Mouse (Mus musculus) limb, embryonic 10.5 days (tissue): ENCODE measurements around the gene Dnah17. TPM values are rescaled to one million over a fixed set of nuclear protein-coding genes. Genes with fewer than 3 reads are reported as not detected.

Source experiments
- DNase-seq: peaks from one replicate; pipeline ENCODE4 v3.0.0-alpha.2; 2017; ENCODE audit warnings: low spot score
- H3K27ac ChIP-seq: fragments of 300-500 bp; sonication (generic); 2 replicates; pipeline ENCODE4 v1.5.1; 2016; ENCODE audit warnings: mild to moderate bottlenecking
- H3K27me3 ChIP-seq: fragments of 300-500 bp; sonication (generic); 2 replicates; pipeline ENCODE4 v1.6.1; 2016; ENCODE audit warnings: low read depth, mild to moderate bottlenecking; ENCODE audit not compliant: poor library complexity, severe bottlenecking
- H3K36me3 ChIP-seq: fragments of 300-500 bp; sonication (generic); 2 replicates; pipeline ENCODE4 v1.6.1; 2016; ENCODE audit warnings: mild to moderate bottlenecking, moderate library complexity
- H3K4me1 ChIP-seq: fragments of 300-500 bp; sonication (generic); 2 replicates; pipeline ENCODE4 v1.6.1; 2016
- H3K4me3 ChIP-seq: fragments of 300-500 bp; sonication (generic); 2 replicates; pipeline ENCODE4 v1.5.1; 2016; ENCODE audit warnings: mild to moderate bottlenecking, moderate library complexity
- H3K9me3 ChIP-seq: fragments of 300-500 bp; sonication (generic); replicated peaks from 2 replicates; pipeline ENCODE4 v1.6.1; 2016; ENCODE audit warnings: mild to moderate bottlenecking
- WGBS: fragments of 180-500 bp; shearing (Covaris S2); methylation state at CpG from one replicate; pipeline ENCODE4 v1.1.7; 2016; 5-methylcytosine and 5-hydroxymethylcytosine counted together
- polyA plus RNA-seq: library from polyadenylated mRNA; unstranded; fragments of >200 nt; fragmentation: Nextera tagmentation; extraction: Ambion mirVana; gene quantifications from 2 replicates; pipeline ENCODE4 v1.2.1, GENCODE M21; 2016

Gene Dnah17
- polyA plus RNA-seq, 1 experiment from 2014 or later, result 0.23 TPM

DNA sequence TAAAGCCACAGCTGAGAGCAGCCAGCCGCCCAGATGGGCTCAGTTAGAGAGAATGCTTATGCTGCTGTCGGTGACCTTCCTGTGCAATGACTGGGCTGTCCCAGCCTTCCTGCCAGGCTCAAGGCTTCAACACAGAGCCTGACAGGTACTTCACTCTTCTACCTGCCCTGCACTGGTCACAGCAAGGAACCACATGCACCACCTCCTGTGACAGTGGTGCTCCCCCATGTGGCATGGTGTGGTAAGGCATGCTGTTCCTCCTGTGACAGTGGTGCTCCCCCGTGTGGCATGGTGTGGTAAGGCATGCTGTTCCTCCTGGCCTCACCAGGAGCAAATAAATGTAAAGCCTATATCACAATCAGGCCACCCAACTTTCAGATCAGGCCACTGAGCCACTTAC is 27.6 kb downstream of the Dnah17 start:
- H3K4me3 ChIP-seq, result no peak overlapping the region
- peaks cover 7% of the 10 kb centered on the region; the same call in 1 of the 2 replicates for H3K4me1 ChIP-seq
- no peak overlapping the region for H3K27ac ChIP-seq
- no peaks in the 10 kb centered on the region for H3K27me3 ChIP-seq
- 60% methylated on average over 3 of the region's 3 CpGs for WGBS
- peak; percentile 93 for DNase-seq
- no peaks in the 10 kb centered on the region for H3K9me3 ChIP-seq
- H3K36me3 ChIP-seq, result no peaks in the 10 kb centered on the region

DNA sequence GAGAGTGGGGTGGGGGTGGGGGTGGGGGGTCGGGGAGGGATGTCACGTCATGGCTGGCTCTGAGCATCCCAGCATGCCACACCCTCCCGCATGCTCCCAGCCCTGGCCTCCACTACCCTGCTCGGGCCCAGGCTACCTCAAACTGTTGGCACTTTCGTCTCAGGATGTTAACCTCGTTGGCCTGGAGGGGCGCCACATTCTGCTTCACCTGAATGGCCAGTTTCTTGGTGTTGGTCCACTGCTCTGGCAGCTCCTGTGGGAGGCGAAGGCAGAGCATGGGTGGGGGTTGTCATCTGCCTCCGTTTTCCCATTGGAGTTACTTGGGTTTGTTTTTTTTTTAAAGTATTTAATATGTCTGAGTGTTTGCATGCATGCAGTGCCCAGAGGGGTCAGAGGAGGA is 29.3 kb downstream of the Dnah17 start:
- no peaks in the 10 kb centered on the region for H3K27me3 ChIP-seq
- no peaks in the 10 kb centered on the region for H3K9me3 ChIP-seq
- H3K4me3 ChIP-seq, result no peak overlapping the region
- H3K27ac ChIP-seq, result no peak overlapping the region
- DNase-seq, result no peak
- 51% methylated on average over 9 of the region's 9 CpGs for WGBS
- H3K36me3 ChIP-seq, result no peaks in the 10 kb centered on the region
- H3K4me1 ChIP-seq, result peaks cover 11% of the 10 kb centered on the region

DNA sequence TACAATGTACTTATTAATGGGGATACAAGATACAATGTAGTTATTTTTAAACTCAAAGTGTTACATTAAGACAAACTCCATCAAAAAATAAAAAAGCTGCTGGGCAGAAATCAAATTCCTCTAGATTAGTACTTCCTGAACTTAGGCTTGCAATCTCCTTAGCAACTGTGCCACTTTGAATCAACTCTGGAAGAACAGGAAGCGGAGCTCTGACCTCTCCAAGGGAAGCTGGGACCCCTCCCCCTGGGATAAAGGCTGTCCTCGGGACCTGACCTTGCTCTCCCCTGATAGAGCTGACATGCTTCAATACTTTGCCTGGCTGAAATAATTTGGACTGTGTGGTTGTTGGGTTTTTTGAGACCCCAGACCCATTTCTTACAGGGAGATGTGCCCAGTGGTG is 33.7 kb downstream of the Dnah17 start:
- Histone ChIP-seq H3K4me1 (peaks cover 18% of the 10 kb centered on the region), H3K9me3 (no peaks in the 10 kb centered on the region), H3K36me3 (no peaks in the 10 kb centered on the region), H3K27ac (no peak overlapping the region), H3K4me3 (no peak overlapping the region), H3K27me3 (no peaks in the 10 kb centered on the region)
- 62% methylated on average over 2 of the region's 2 CpGs for WGBS
- DNase-seq, result no peak

GRCm38 (mm10) chr11:118095004-118095403 is 35.4 kb downstream of the Dnah17 start:
- WGBS, result 90% methylated on average over 9 of the region's 9 CpGs
- H3K27me3 ChIP-seq, result no peaks in the 10 kb centered on the region
- H3K36me3 ChIP-seq, result no peaks in the 10 kb centered on the region
- H3K4me1 ChIP-seq, result peaks cover 13% of the 10 kb centered on the region
- 0 out of 2 replicates have a peak overlapping the region, but pooled peaks have one; percentile 14 for H3K27ac ChIP-seq
- DNase-seq, result no peak
- no peak overlapping the region for H3K4me3 ChIP-seq
- 0 out of 2 replicates have a peak, but pooled peaks cover 2% of the 10 kb centered on the region for H3K9me3 ChIP-seq

- Histone ChIP-seq H3K9me3 (0 out of 2 replicates have a peak, but pooled peaks cover 2% of the 10 kb centered on the region), H3K36me3 (no peaks in the 10 kb centered on the region), H3K4me1 (peaks cover 17% of the 10 kb centered on the region), H3K4me3 (no peak overlapping the region), H3K27me3 (no peaks in the 10 kb centered on the region), H3K27ac (no peak overlapping the region)
- DNase-seq, result peak; percentile 43
- 85% methylated on average over 23 of the region's 23 CpGs for WGBS
Observed at GRCm38 (mm10) chr11:118091002-118091670, 39.3 kb downstream of the Dnah17 start.

GRCm38 (mm10) chr11:118088896-118089295 is 41.5 kb downstream of the Dnah17 start:
- H3K9me3 ChIP-seq, result 0 out of 2 replicates have a peak, but pooled peaks cover 2% of the 10 kb centered on the region
- 87% methylated on average over 19 of the region's 19 CpGs for WGBS
- H3K4me3 ChIP-seq, result no peak overlapping the region
- H3K4me1 ChIP-seq, result peaks cover 21% of the 10 kb centered on the region
- H3K27me3 ChIP-seq, result no peaks in the 10 kb centered on the region
- no peak overlapping the region for H3K27ac ChIP-seq
- no peak for DNase-seq
- no peaks in the 10 kb centered on the region for H3K36me3 ChIP-seq

DNA sequence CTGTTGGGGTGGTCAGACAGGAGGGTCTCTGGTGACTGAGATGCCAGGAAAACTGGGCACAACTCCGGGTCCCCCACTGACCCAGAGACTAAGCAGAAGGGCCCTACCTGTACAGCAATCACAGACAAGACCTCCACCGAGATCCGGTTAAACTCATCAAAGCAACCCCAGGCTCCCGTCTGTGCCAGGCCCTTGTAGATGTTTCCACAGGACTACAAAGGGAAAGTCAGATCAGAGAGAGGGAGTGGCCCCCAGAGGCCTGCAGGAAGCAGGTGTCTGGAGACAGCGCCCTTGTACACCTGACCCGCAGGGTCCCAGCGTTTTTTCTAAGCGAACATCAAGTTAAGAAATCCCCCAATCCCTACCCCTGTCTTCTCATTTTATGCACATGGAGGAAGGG is 44.5 kb downstream of the Dnah17 start:
- H3K27ac ChIP-seq, result 0 out of 2 replicates have a peak overlapping the region, but pooled peaks have one; percentile 2
- 0 out of 2 replicates have a peak, but pooled peaks cover 1% of the 10 kb centered on the region for H3K9me3 ChIP-seq
- 80% methylated on average over 8 of the region's 8 CpGs for WGBS
- no peak overlapping the region for H3K4me3 ChIP-seq
- peaks cover 31% of the 10 kb centered on the region for H3K4me1 ChIP-seq
- H3K36me3 ChIP-seq, result no peaks in the 10 kb centered on the region
- no peaks in the 10 kb centered on the region for H3K27me3 ChIP-seq
- DNase-seq, result no peak

- no peak for DNase-seq
- Histone ChIP-seq H3K9me3 (no peaks in the 10 kb centered on the region), H3K27ac (no peak overlapping the region), H3K4me3 (no peak overlapping the region), H3K27me3 (no peaks in the 10 kb centered on the region), H3K4me1 (peaks cover 32% of the 10 kb centered on the region), H3K36me3 (no peaks in the 10 kb centered on the region)
- WGBS, result 90% methylated on average over 4 of the region's 4 CpGs
Observed at GRCm38 (mm10) chr11:118085176-118085575, 45.3 kb downstream of the Dnah17 start.

- Histone ChIP-seq H3K4me1 (peaks cover 33% of the 10 kb centered on the region), H3K4me3 (no peak overlapping the region)
- 65% methylated on average over 3 of the region's 3 CpGs for WGBS
Observed at GRCm38 (mm10) chr11:118084266-118084665, 46.2 kb downstream of the Dnah17 start.

DNA sequence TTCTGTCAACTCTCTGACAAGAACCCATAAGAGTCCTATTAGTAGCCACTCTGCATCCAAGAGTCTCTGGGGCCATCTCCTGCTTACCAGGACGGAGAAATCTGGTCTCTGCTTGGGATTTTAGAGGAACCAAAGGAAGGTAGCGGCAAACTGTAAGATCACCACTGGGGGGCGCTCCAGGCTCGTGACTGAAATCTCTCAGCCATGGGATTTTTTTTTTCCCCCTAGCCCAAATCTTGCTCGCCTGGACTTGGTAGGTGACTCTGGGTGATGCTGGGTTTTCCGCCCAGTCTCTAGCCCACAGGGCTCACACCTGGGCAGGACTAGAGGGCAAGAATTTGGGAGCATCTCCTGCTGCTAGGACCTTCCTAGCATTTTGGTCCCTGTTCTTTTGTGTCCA is 46.6 kb downstream of the Dnah17 start:
- DNase-seq, result peak; percentile 88
- no peaks in the 10 kb centered on the region for H3K36me3 ChIP-seq
- 8% methylated on average over 6 of the region's 6 CpGs for WGBS
- peaks cover 33% of the 10 kb centered on the region for H3K4me1 ChIP-seq
- no peaks in the 10 kb centered on the region for H3K9me3 ChIP-seq
- no peak overlapping the region for H3K4me3 ChIP-seq
- no peaks in the 10 kb centered on the region for H3K27me3 ChIP-seq
- peak overlapping the region; percentile 42; the same call in 1 of the 2 replicates for H3K27ac ChIP-seq

More at GRCm38 (mm10) chr11:118084266-118084665, 46.2 kb downstream of the Dnah17 start:
- no peak for DNase-seq
- no peaks in the 10 kb centered on the region for H3K9me3 ChIP-seq
- no peak overlapping the region for H3K27ac ChIP-seq
- H3K27me3 ChIP-seq, result no peaks in the 10 kb centered on the region
- H3K36me3 ChIP-seq, result no peaks in the 10 kb centered on the region

- H3K9me3 ChIP-seq, result no peaks in the 10 kb centered on the region
- H3K4me3 ChIP-seq, result no peak overlapping the region
- no peaks in the 10 kb centered on the region for H3K27me3 ChIP-seq
- H3K4me1 ChIP-seq, result peaks cover 33% of the 10 kb centered on the region
- H3K36me3 ChIP-seq, result no peaks in the 10 kb centered on the region
- DNase-seq, result no peak
- WGBS, result 87% methylated on average over 14 of the region's 14 CpGs
- peak overlapping the region; percentile 39; the same call in 1 of the 2 replicates for H3K27ac ChIP-seq
Observed at GRCm38 (mm10) chr11:118082294-118082693, 48.1 kb downstream of the Dnah17 start.

- WGBS, result 78% methylated on average over 14 of the region's 14 CpGs
- 0 out of 2 replicates have a peak overlapping the region, but pooled peaks have one; percentile 15 for H3K27ac ChIP-seq
- H3K27me3 ChIP-seq, result no peaks in the 10 kb centered on the region
- H3K4me1 ChIP-seq, result peaks cover 26% of the 10 kb centered on the region
- no peak overlapping the region for H3K4me3 ChIP-seq
- DNase-seq, result no peak
- no peaks in the 10 kb centered on the region for H3K36me3 ChIP-seq
- H3K9me3 ChIP-seq, result no peaks in the 10 kb centered on the region
Observed at GRCm38 (mm10) chr11:118079750-118080149, 50.7 kb downstream of the Dnah17 start.

DNA sequence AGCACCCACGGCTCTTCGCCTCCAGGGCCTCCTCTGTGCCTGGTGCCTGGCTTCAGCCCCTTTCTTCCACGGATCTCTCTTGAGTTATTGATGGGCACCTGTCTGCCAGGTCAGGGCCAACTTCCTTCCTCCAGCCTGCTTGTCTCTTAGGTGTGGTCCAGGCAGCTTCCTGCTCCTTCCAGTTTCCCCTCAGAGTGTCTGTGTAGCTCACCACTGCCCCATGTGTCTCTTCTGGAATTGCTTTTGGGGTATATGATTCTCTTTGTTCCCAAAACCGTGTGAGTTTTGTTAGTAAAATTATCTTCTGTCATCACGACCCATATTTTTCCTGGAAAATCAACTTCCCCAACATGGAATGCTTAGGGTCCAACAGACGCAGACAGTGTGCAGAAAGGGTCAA is 53.5 kb downstream of the Dnah17 start:
- WGBS, result 83% methylated on average over 6 of the region's 6 CpGs
- no peak overlapping the region for H3K27ac ChIP-seq
- no peaks in the 10 kb centered on the region for H3K36me3 ChIP-seq

More for the DNA sequence above, 53.5 kb downstream of the Dnah17 start:
- no peaks in the 10 kb centered on the region for H3K9me3 ChIP-seq
- peaks cover 11% of the 10 kb centered on the region for H3K4me1 ChIP-seq
- no peak overlapping the region for H3K4me3 ChIP-seq
- no peaks in the 10 kb centered on the region for H3K27me3 ChIP-seq
- no peak for DNase-seq
